Mouse (Mus musculus) heart, embryonic 15.5 days (tissue): ENCODE measurements around the gene Mfap1b. TPM values are rescaled to one million over a fixed set of nuclear protein-coding genes. Genes with fewer than 3 reads are reported as not detected.

ENCODE experiments used
- ATAC-seq: fragments of 200-750 bp; cut with Nextera tagmentation; replicated peaks from 2 replicates; pipeline ENCODE4 v1.8.0; 2017; ENCODE audit warnings: low read depth, moderate TSS enrichment; ENCODE audit not compliant: insufficient number of reproducible peaks, insufficient read depth, low FRiP score
- H3K27ac ChIP-seq: fragments of 300-500 bp; sonication (generic); 2 replicates; pipeline ENCODE4 v1.5.1; 2015; ENCODE audit warnings: mild to moderate bottlenecking, inconsistent platforms
- H3K27me3 ChIP-seq: fragments of 300-500 bp; sonication (generic); 2 replicates; pipeline ENCODE4 v1.6.1; 2015; ENCODE audit warnings: inconsistent platforms
- H3K36me3 ChIP-seq: fragments of 300-500 bp; sonication (generic); 2 replicates; pipeline ENCODE4 v1.6.1; 2015; ENCODE audit warnings: mild to moderate bottlenecking, inconsistent platforms
- H3K4me1 ChIP-seq: fragments of 300-500 bp; sonication (generic); replicated peaks from 2 replicates; pipeline ENCODE4 v1.6.1; 2015; ENCODE audit warnings: inconsistent platforms
- H3K4me2 ChIP-seq: fragments of 300-500 bp; sonication (generic); 2 replicates; pipeline ENCODE4 v1.6.1; 2015; ENCODE audit warnings: inconsistent platforms, mild to moderate bottlenecking, moderate library complexity
- H3K4me3 ChIP-seq: fragments of 300-500 bp; sonication (generic); 2 replicates; pipeline ENCODE4 v1.5.1; 2015; ENCODE audit warnings: mild to moderate bottlenecking, inconsistent platforms
- H3K9ac ChIP-seq: fragments of 300-500 bp; sonication (generic); 2 replicates; pipeline ENCODE4 v1.6.1; 2015; ENCODE audit warnings: mild to moderate bottlenecking, inconsistent platforms
- H3K9me3 ChIP-seq: fragments of 300-500 bp; sonication (generic); replicated peaks from 2 replicates; pipeline ENCODE4 v1.6.1; 2016; ENCODE audit warnings: inconsistent platforms
- WGBS: fragments of 180-500 bp; shearing (Covaris S2); methylation state at CpG from one replicate; pipeline ENCODE4 v1.1.7; 2015; ENCODE audit warnings: mixed read lengths; 5-methylcytosine and 5-hydroxymethylcytosine counted together
- microRNA-seq: library from miRNA; unstranded; fragments of <30 nt; microRNA quantifications from one replicate; pipeline ENCODE4, GENCODE M21; 2016
- polyA plus RNA-seq: library from polyadenylated mRNA; unstranded; fragments of >200 nt; fragmentation: Nextera tagmentation; extraction: Ambion mirVana; gene quantifications from 2 replicates; pipeline ENCODE4 v1.2.1, GENCODE M21; 2015

Gene Mfap1b
- polyA plus RNA-seq, 1 experiment from 2014 or later: 39.7 TPM

- H3K36me3 ChIP-seq: peaks cover 41% of the 10 kb centered on the region
- no peak overlapping the region for H3K4me3 ChIP-seq
- H3K9ac ChIP-seq: no peak overlapping the region
- no peak overlapping the region for H3K27ac ChIP-seq
- ATAC-seq: no peak
- WGBS: 75% methylated on average over 3 of the region's 3 CpGs
- H3K9me3 ChIP-seq: no peaks in the 10 kb centered on the region
- H3K27me3 ChIP-seq: no peaks in the 10 kb centered on the region
- H3K4me2 ChIP-seq: no peak overlapping the region
- peaks cover 17% of the 10 kb centered on the region for H3K4me1 ChIP-seq
Measured at GRCm38 (mm10) chr2:121418476-121418875, 55.4 kb downstream of the Mfap1b start.

GRCm38 (mm10) chr2:121416356-121416755, 57.5 kb downstream of the Mfap1b start:
- peaks cover 20% of the 10 kb centered on the region for H3K4me1 ChIP-seq
- H3K9ac ChIP-seq: no peak overlapping the region
- no peak overlapping the region; the same call in 1 of the 2 replicates for H3K4me3 ChIP-seq
- H3K9me3 ChIP-seq: no peaks in the 10 kb centered on the region
- no peak overlapping the region for H3K27ac ChIP-seq
- H3K27me3 ChIP-seq: no peaks in the 10 kb centered on the region
- ATAC-seq: no peak
- peaks cover 23% of the 10 kb centered on the region for H3K36me3 ChIP-seq
- WGBS: 81% methylated on average over 6 of the region's 6 CpGs
- H3K4me2 ChIP-seq: peak overlapping the region; percentile 72

GRCm38 (mm10) chr2:121415591-121415990, 58.3 kb downstream of the Mfap1b start:
- Histone ChIP-seq H3K36me3 (peaks cover 19% of the 10 kb centered on the region), H3K4me1 (peaks cover 20% of the 10 kb centered on the region), H3K9ac (0 out of 2 replicates have a peak overlapping the region, but pooled peaks have one; percentile 100), H3K9me3 (no peaks in the 10 kb centered on the region), H3K4me2 (peak overlapping the region; percentile 72), H3K27ac (no peak overlapping the region), H3K27me3 (no peaks in the 10 kb centered on the region), H3K4me3 (peak overlapping the region; percentile 100)
- WGBS: 48% methylated on average over 3 of the region's 3 CpGs
- ATAC-seq: no peak

GRCm38 (mm10) chr2:121415103-121415502, 58.8 kb downstream of the Mfap1b start:
- Histone ChIP-seq H3K4me3 (peak overlapping the region; percentile 100), H3K4me1 (peaks cover 20% of the 10 kb centered on the region), H3K36me3 (peaks cover 17% of the 10 kb centered on the region), H3K27me3 (no peaks in the 10 kb centered on the region), H3K9ac (peak overlapping the region; percentile 100; the same call in 1 of the 2 replicates), H3K9me3 (no peaks in the 10 kb centered on the region), H3K4me2 (peak overlapping the region; percentile 72), H3K27ac (no peak overlapping the region)
- WGBS: 29% methylated on average over 3 of the region's 3 CpGs
- no peak for ATAC-seq

DNA sequence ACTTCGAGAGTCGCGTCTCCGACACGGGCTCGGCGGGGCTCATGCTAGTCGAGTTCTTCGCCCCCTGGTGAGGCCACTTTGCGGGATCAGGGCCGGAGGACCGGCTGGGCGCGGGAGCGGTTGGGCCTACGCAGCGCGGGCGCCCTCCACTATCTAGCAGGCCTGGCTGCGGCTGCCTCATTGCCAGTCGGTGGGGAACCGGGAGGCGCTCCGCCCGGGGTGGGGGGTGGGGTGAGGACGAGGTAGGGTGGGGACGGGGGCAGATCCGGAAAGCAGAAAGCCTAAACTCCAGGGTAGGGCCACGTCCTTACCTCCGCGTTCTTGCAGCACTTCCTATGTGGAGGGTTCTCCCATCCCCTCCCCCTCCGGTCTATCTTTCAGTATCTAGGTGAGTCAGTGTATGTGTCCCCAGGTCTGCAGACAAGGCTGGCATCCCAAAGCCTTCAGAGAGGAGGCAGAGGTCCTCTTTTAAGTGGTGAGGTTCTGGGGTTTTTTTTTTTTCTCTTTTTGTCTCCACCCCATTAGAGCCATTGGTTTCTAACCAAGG, 59.7 kb downstream of the Mfap1b start:
- H3K9me3 ChIP-seq: no peaks in the 10 kb centered on the region
- H3K4me2 ChIP-seq: peak overlapping the region; percentile 72
- peak overlapping the region; percentile 100 for H3K9ac ChIP-seq
- ATAC-seq: peak; percentile 54
- peaks cover 20% of the 10 kb centered on the region for H3K4me1 ChIP-seq
- peaks cover 17% of the 10 kb centered on the region for H3K36me3 ChIP-seq
- H3K27ac ChIP-seq: peak overlapping the region; percentile 99
- WGBS: 0% methylated on average over 32 of the region's 32 CpGs
- H3K4me3 ChIP-seq: peak overlapping the region; percentile 100
- no peaks in the 10 kb centered on the region for H3K27me3 ChIP-seq

DNA sequence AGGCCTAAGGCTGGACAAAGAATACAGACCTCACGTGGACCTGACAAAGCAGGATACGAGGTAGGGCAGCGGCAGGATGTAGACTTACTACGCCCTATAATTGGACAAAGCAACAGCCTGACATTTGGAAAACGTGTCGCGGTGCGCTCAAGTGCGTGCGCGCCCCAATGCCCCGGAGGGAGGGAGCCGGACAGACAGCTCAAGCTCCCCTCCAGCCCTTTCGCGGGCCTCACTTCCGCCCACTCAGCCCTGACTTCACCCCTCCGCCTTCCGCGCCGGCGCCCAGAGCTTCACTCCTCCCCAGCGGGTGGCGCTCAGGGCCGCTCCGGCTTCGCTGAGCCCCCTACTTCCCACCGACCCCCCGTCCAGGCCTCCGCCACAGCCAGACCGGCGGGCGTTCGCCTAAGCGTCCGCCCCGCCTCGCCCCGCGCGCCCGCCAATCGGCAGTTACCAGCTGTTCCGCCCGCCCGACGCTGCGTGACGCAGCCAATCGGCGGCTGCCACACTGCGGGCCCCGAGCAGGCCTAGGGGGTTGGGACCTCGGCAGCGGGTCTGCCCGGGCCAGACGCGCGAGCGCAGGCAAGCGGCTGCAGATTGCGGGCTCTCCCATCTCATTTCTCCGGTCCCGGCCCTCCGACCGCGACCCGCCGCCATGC, 60.4 kb downstream of the Mfap1b start, which contains the start of the genes Pdia3 and Catsper2:
TSS of gene Pdia3 (plus strand) at position 389 of the 656 bp plus-strand sequence.
TSS of gene Catsper2 (minus strand) at position 406 of the 656 bp plus-strand sequence.
- under 1% methylated on average over 68 of the region's 68 CpGs for WGBS
- ATAC-seq: peak; percentile 98
- Histone ChIP-seq H3K4me3 (peak within 1 kb of the TSS; percentile 100), H3K36me3 (peaks cover 11% of the 10 kb centered on the region), H3K27me3 (no peaks in the 10 kb centered on the region), H3K27ac (peak within 1 kb of the TSS; percentile 99), H3K4me1 (peaks cover 18% of the 10 kb centered on the region), H3K4me2 (peak within 1 kb of the TSS; percentile 72), H3K9me3 (no peaks in the 10 kb centered on the region), H3K9ac (peak within 1 kb of the TSS; percentile 100)

DNA sequence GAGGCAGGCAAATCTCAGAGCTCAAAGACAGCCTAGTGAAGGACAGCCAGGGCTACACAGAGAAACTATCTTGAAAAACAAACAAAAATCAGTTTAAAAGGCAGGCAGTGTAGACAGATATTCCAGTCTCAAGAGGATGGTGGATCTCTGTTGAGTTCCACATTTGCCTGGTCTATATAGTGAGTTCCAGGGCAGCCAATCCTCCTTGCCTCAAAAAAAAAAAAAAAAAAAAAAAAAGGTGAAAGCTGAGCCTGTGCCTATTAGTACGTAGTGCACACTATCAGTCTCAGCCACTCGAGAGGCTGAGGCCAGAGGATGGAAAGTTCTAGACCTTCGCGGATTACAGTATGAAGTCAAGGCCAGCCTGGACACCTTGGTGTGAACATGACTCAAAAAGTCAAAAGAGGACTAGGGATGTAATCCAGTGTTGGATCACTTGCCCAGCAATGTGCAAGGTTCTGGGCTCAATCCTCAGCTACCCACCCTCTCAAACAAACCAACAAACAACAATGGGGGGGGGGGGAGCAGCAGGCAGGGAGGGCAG, 61.0 kb downstream of the Mfap1b start:
- Histone ChIP-seq H3K4me2 (peak overlapping the region; percentile 72), H3K9me3 (no peaks in the 10 kb centered on the region), H3K27ac (peak overlapping the region; percentile 99), H3K9ac (peak overlapping the region; percentile 100), H3K36me3 (peaks cover 5% of the 10 kb centered on the region), H3K4me3 (peak overlapping the region; percentile 100), H3K4me1 (peaks cover 18% of the 10 kb centered on the region), H3K27me3 (no peaks in the 10 kb centered on the region)
- WGBS: 6% methylated on average over 4 of the region's 4 CpGs
- ATAC-seq: no peak

Small RNAs within 50 kb of the gene (microRNA-seq; reads per million reads assigned to microRNA genes)
- gene Gm22953: not detected

Other genes starting within 250 kb of the Mfap1b start
- 43.6 and 45.5 TPM in 2 replicates for gene Trp53bp1, start 202.7 kb downstream of the Mfap1b start, polyA plus RNA-seq
- gene Map1a, start 184.5 kb downstream of the Mfap1b start, polyA plus RNA-seq: 3.5 and 4.8 TPM in 2 replicates
- gene Ppip5k1, start 118.7 kb downstream of the Mfap1b start, polyA plus RNA-seq: 11.3 and 12.6 TPM in 2 replicates
- 0.88 and 2.4 TPM in 2 replicates for gene Ckmt1, start 116.4 kb downstream of the Mfap1b start, polyA plus RNA-seq
- not detected in 2 replicates for gene Strc, start 86.9 kb downstream of the Mfap1b start, polyA plus RNA-seq
- gene Pdia3, start 60.3 kb downstream of the Mfap1b start, polyA plus RNA-seq: 441 and 490 TPM in 2 replicates
- 2.0 and 2.5 TPM in 2 replicates for gene Catsper2, start 60.3 kb downstream of the Mfap1b start, polyA plus RNA-seq
- 1.00 and 1.6 TPM in 2 replicates for gene Ell3, start 29.8 kb downstream of the Mfap1b start, polyA plus RNA-seq
- 466 and 549 TPM in 2 replicates for gene Serf2, start 24.9 kb downstream of the Mfap1b start, polyA plus RNA-seq
- 85.3 and 101 TPM in 2 replicates for gene Hypk, start 20.8 kb downstream of the Mfap1b start, polyA plus RNA-seq
- 0.13 and 0.19 TPM in 2 replicates for gene Serinc4, start 17.3 kb downstream of the Mfap1b start, polyA plus RNA-seq
- 18.4 and 21.5 TPM in 2 replicates for gene Mfap1a, start 32.6 kb upstream of the Mfap1b start, polyA plus RNA-seq
- gene Wdr76, start 32.7 kb upstream of the Mfap1b start, polyA plus RNA-seq: 6.7 TPM in 2 replicates